Mouse (Mus musculus) MEL (cell line): ENCODE measurements around the gene Spata7.

Experiments
- E2F4 ChIP-seq: IDR thresholded peaks from 2 replicates; pipeline ENCODE4 v1.6.1; 2011; ENCODE audit warnings: low read depth, low read length, improper control_type of control experiment, borderline replicate concordance
- GATA1 ChIP-seq: IDR thresholded peaks from 2 replicates; pipeline ENCODE4 v1.6.1; 2011; ENCODE audit warnings: low read depth, low read length, improper control_type of control experiment

DNA sequence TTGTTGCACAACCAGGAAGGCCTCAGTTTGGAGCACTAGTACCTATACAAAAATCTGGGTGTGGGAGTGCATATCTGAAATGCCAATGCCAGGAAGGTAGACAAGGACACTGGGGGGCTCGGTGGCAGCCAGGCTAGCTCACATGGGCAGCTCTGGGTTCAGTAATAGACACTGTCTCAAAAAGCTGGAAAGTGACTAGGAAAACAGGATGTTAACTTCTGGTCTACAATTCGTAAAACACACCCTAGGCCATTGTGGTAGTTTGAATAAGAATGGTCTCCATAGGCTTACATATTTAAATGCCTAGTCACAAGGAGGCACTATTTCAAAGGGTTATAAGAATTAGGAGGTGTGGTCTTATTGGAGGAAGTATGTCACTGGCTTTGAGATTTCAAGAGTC is 36.9 kb upstream of the Spata7 start:
- TF ChIP-seq GATA1 (no peak), E2F4 (no peak)
